Mouse (Mus musculus) embryonic facial prominence, embryonic 12.5 days (tissue): ENCODE measurements around the gene Sbp. TPM values are rescaled to one million over a fixed set of nuclear protein-coding genes. Genes with fewer than 3 reads are reported as not detected.

Experiments
- ATAC-seq: fragments of 200-750 bp; cut with Nextera tagmentation; 2 replicates; pipeline ENCODE4 v1.8.0; 2017; ENCODE audit not compliant: insufficient number of reproducible peaks, insufficient read depth, low FRiP score, low TSS enrichment
- H3K27ac ChIP-seq: fragments of 300-500 bp; sonication (generic); 2 replicates; pipeline ENCODE4 v1.5.1; 2016; ENCODE audit warnings: mild to moderate bottlenecking
- H3K27me3 ChIP-seq: fragments of 300-500 bp; sonication (generic); 2 replicates; pipeline ENCODE4 v1.6.1; 2016; ENCODE audit warnings: mild to moderate bottlenecking, moderate library complexity
- H3K36me3 ChIP-seq: fragments of 300-500 bp; sonication (generic); 2 replicates; pipeline ENCODE4 v1.6.1; 2016; ENCODE audit warnings: mild to moderate bottlenecking
- H3K4me1 ChIP-seq: fragments of 300-500 bp; sonication (generic); 2 replicates; pipeline ENCODE4 v1.6.1; 2016
- H3K4me2 ChIP-seq: fragments of 300-500 bp; sonication (generic); replicated peaks from 2 replicates; pipeline ENCODE4 v1.6.1; 2016; ENCODE audit warnings: mild to moderate bottlenecking, moderate library complexity
- H3K4me3 ChIP-seq: fragments of 300-500 bp; sonication (generic); 2 replicates; pipeline ENCODE4 v1.5.1; 2016; ENCODE audit warnings: mild to moderate bottlenecking
- H3K9ac ChIP-seq: fragments of 300-500 bp; sonication (generic); 2 replicates; pipeline ENCODE4 v1.6.1; 2016; ENCODE audit warnings: mild to moderate bottlenecking, moderate library complexity
- H3K9me3 ChIP-seq: fragments of 300-500 bp; sonication (generic); 2 replicates; pipeline ENCODE4 v1.6.1; 2016; ENCODE audit warnings: mild to moderate bottlenecking, moderate library complexity
- WGBS: fragments of 180-500 bp; shearing (Covaris S2); methylation state at CpG from one replicate; pipeline ENCODE4 v1.1.7; 2016; 5-methylcytosine and 5-hydroxymethylcytosine counted together
- polyA plus RNA-seq: library from polyadenylated mRNA; unstranded; fragments of >200 nt; fragmentation: Nextera tagmentation; extraction: Ambion mirVana; gene quantifications from 2 replicates; pipeline ENCODE4 v1.2.1, GENCODE M21; 2016

Sbp gene
- polyA plus RNA-seq, 1 experiment from 2014 or later = not detected

- Histone ChIP-seq H3K27me3 (peaks cover 5% of the 10 kb centered on the region; the same call in 1 of the 2 replicates), H3K4me1 (0 out of 2 replicates have a peak, but pooled peaks cover 3% of the 10 kb centered on the region), H3K4me3 (peak overlapping the region; percentile 14), H3K27ac (no peak overlapping the region), H3K4me2 (peak overlapping the region; percentile 51), H3K9me3 (no peaks in the 10 kb centered on the region), H3K9ac (0 out of 2 replicates have a peak overlapping the region, but pooled peaks have one; percentile 36), H3K36me3 (no peaks in the 10 kb centered on the region)
- peak; percentile 47; the same call in 1 of the 2 replicates for ATAC-seq
- WGBS = 9% methylated on average over 31 of the region's 31 CpGs
Observed at GRCm38 (mm10) chr17:23993559-23994428, 52.3 kb downstream of the Sbp start.

GRCm38 (mm10) chr17:23994667-23995066 lies 53.2 kb downstream of the Sbp start:
- 63% methylated on average over 7 of the region's 7 CpGs for WGBS
- ATAC-seq = no peak

More at GRCm38 (mm10) chr17:23994667-23995066, 53.2 kb downstream of the Sbp start:
- no peak overlapping the region for H3K4me3 ChIP-seq
- no peak overlapping the region for H3K27ac ChIP-seq
- no peaks in the 10 kb centered on the region for H3K9me3 ChIP-seq
- 0 out of 2 replicates have a peak, but pooled peaks cover 3% of the 10 kb centered on the region for H3K4me1 ChIP-seq
- no peak overlapping the region for H3K4me2 ChIP-seq
- H3K9ac ChIP-seq = no peak overlapping the region
- H3K27me3 ChIP-seq = peaks cover 5% of the 10 kb centered on the region; the same call in 1 of the 2 replicates
- H3K36me3 ChIP-seq = no peaks in the 10 kb centered on the region

Other genes with a start within 250 kb of the Sbp start
- 0.66 and 1.0 TPM in 2 replicates for gene 1520401A03Rik, start 218.9 kb upstream of the Sbp start, polyA plus RNA-seq
- 54.2 and 54.6 TPM in 2 replicates for gene Pkmyt1, start 215.3 kb upstream of the Sbp start, polyA plus RNA-seq
- 14.8 and 16.0 TPM in 2 replicates for gene Paqr4, start 200.8 kb upstream of the Sbp start, polyA plus RNA-seq
- gene Kremen2, start 195.8 kb upstream of the Sbp start, polyA plus RNA-seq = 23.4 and 25.1 TPM in 2 replicates
- 122 and 125 TPM in 2 replicates for gene Flywch1, start 170.1 kb upstream of the Sbp start, polyA plus RNA-seq
- 57.7 and 58.5 TPM in 2 replicates for gene Flywch2, start 155.6 kb upstream of the Sbp start, polyA plus RNA-seq
- 657 and 663 TPM in 2 replicates for gene Srrm2, start 151.1 kb upstream of the Sbp start, polyA plus RNA-seq
- gene Elob, start 112.5 kb upstream of the Sbp start, polyA plus RNA-seq = 1,164 and 1,169 TPM in 2 replicates
- 0.46 and 0.59 TPM in 2 replicates for gene Prss33, start 105.6 kb upstream of the Sbp start, polyA plus RNA-seq
- not detected in 2 replicates for gene Prss32, start 97.8 kb upstream of the Sbp start, polyA plus RNA-seq
- gene Prss41, start 97.5 kb upstream of the Sbp start, polyA plus RNA-seq = 2.2 and 2.5 TPM in 2 replicates
- gene Prss21, start 73.6 kb upstream of the Sbp start, polyA plus RNA-seq = not detected in 2 replicates
- gene Dcpp1, start 60.8 kb upstream of the Sbp start, polyA plus RNA-seq = not detected in 2 replicates
- not detected in 2 replicates for gene Dcpp2, start 60.8 kb upstream of the Sbp start, polyA plus RNA-seq
- gene Dcpp3, start 24.2 kb upstream of the Sbp start, polyA plus RNA-seq = not detected in 2 replicates
- gene Sbpl, start 13.6 kb downstream of the Sbp start, polyA plus RNA-seq = not detected in 2 replicates
- gene Prss30, start 38.9 kb downstream of the Sbp start, polyA plus RNA-seq = not detected in 2 replicates
- gene Prss22, start 56.4 kb downstream of the Sbp start, polyA plus RNA-seq = 1.2 and 1.7 TPM in 2 replicates
- gene Prss27, start 96.5 kb downstream of the Sbp start, polyA plus RNA-seq = 0.22 and 0.24 TPM in 2 replicates
- gene Kctd5, start 131.8 kb downstream of the Sbp start, polyA plus RNA-seq = 88.1 and 92.0 TPM in 2 replicates
- gene Pdpk1, start 209.3 kb downstream of the Sbp start, polyA plus RNA-seq = 37.6 and 38.6 TPM in 2 replicates
- 40.9 and 42.7 TPM in 2 replicates for gene Amdhd2, start 222.1 kb downstream of the Sbp start, polyA plus RNA-seq
- 445 and 455 TPM in 2 replicates for gene Atp6v0c, start 228.0 kb downstream of the Sbp start, polyA plus RNA-seq